Mouse (Mus musculus) T-helper 17 cell (primary cell): ENCODE measurements around the gene Smim23.

Experiments
- in situ Hi-C, 2 experiments: fragments of 300-600 bp; cut with MboI, MseI; formaldehyde crosslinking; loops; 1 replicate in 1 of 2; 2 replicates in 1 of 2; pipeline ENCODE4 v1.15.1; 2025; ENCODE audit warnings: high pct_unique_total_duplicates in 2 of 2

The Smim23 gene

DNA sequence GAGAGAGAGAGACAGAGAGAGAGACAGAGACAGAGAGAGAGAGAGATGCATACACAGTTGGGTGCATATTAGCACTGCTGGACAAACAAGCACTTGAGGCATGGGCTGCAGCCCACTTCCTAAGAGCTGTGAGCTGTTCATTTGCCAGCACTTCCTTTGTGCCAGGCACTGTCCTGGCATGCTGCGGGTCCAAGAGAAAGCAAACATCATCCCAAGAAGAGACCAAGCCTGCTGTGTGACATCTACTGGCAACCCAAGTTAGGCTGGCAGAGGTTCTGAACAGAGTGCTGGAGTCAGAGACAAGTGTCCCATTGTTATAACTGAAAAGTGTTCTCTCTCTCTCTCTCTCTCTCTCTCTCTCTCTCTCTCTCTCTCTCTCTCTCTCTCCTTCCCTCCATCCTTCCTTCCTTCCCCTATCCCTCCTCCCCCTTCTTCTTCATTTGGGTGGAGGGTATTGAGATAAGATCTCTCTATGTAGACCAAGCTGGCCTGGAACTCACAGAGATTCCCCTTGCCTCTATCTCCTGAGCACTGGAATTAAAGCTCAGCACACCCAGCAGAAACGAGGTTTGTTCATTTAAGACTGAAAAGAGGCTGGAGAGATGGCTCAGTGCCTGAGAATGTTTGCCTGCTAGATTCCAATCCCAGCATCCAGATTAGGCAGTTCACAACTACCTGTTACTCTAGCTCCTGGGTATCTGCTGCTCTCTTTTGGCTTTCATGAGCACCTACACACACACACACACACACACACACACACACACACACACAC, 42.6 kb downstream of the Smim23 start:
- in situ Hi-C loops = loop anchor here in 1 of 2 experiments (10.0 kb wide), 1 partner anchor 1237 kb away; no protein-coding TSS in a partner anchor

DNA sequence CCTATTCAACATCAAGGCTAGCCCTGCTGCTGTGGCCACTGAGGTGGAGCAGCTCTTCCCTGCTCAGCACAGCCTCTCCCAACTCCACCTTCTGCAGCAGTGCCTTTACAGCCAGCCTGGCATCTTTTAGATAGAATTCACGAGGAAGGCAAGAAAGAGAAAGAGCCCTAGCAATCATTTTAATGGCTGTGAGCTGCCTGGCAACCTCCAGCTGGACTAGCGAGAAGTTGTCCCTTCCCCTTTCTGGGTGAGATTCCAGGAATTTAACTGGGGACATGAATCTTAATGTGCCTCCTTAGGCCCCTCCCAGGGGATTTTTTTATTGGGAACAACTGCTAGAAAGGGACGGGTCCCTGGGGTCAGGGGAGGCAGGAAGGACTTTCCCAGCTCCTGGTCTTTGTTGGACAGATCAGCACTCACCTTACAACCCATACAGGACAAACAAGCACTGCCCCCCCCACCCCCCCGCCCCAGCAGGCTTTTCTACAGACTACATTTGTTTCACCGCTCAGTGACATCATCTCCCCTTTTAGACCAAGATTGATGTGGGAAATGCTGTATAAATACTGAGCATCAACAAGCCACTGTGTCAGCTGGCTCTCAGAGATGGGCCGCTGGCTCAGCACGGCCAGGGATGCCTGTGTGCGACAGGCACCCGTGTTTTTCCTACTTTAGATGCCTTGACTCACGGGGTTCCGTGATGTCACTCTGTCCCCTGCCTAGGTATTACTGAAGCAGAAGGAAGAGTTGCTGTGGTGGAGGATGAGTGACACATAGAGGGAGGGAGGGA, 43.5 kb downstream of the Smim23 start:
- in situ Hi-C loops = loop anchor here in 1 of 2 experiments (10.0 kb wide), 1 partner anchor 1236 kb away; no protein-coding TSS in a partner anchor

DNA sequence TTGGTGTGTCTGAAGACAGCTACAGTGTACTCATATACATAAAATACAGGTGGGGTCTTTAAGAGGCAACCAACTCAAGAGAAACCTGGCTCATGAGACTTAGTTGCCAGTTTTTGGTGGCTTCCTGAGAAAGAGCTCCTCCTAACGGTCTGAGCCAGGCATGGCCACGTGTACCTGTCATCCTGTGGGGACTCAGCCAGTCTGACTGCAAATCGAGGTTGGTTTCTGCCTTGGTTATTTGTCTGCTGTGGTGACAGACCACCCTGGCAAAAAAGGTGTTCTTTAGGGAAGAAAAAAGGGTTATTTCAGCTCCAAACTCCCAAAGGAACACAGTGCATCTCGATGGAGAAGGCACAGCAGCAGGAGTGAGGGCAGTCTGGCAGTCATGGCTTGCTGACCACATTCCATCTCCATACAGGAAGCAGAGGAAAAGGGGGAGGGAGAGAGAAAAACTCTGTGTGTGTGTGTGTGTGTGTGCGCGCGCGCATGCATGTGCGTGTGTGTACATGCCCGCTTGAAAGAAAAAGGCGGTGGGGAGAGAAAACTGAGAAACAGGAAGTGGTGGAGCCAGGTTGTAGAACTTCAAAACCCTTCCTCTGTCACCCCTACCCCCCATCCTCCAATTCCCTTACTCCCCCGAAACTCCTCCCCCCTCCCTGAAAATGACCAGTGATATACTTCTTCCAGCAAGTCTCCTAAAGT, 55.6 kb downstream of the Smim23 start:
- in situ Hi-C loops = no loop called here
